Mouse (Mus musculus) adrenal gland, adult (tissue): ENCODE results near the gene Edaradd.

Experiments used
- DNase-seq, 2 experiments: peaks; one replicate each; pipeline ENCODE4 v3.0.0; 2022 to 2023; ENCODE audit warnings: low spot score in 1 of 2; ENCODE audit not compliant: inconsistent age in 2 of 2

Gene Edaradd

GRCm38 (mm10) chr13:12519955-12520584 lies at the start of gene Edaradd:
Gene Edaradd (minus strand): TSS chr13:12520438.
- DNase-seq = peak; percentile 57 to 84

- peak in 1 of 2 experiments; percentile 29 for DNase-seq
These were observed 49.5 kb upstream of the Edaradd start for GRCm38 (mm10) chr13:12569741-12570140.

GRCm38 (mm10) chr13:12568597-12569469 lies 48.6 kb upstream of the Edaradd start:
- DNase-seq = peak; percentile 15 to 49

DNA sequence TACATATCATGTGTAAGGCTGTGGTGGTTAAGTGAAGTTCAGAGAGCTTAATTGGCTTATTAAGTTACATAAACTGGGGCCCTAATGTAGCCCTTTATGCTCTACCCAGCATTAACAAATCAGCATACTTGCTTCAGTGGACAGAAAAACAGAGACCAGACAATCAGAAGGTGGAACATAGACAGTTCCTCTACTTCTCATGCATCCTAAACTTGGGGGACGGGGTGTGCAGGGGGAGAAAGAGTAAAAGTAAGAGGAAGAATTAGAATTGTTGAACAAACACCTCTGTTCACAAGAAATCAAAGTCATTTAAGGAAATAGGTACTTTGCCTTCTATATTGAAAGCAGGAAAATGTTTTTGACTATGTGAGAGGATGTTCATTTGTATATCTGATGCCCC lies 47.7 kb upstream of the Edaradd start:
- DNase-seq = no peak

GRCm38 (mm10) chr13:12565621-12566390 lies 45.6 kb upstream of the Edaradd start, which contains the start of gene Ero1lb:
Gene Ero1lb (plus strand): TSS chr13:12565874.
- peak; percentile 99 to 100 for DNase-seq

DNA sequence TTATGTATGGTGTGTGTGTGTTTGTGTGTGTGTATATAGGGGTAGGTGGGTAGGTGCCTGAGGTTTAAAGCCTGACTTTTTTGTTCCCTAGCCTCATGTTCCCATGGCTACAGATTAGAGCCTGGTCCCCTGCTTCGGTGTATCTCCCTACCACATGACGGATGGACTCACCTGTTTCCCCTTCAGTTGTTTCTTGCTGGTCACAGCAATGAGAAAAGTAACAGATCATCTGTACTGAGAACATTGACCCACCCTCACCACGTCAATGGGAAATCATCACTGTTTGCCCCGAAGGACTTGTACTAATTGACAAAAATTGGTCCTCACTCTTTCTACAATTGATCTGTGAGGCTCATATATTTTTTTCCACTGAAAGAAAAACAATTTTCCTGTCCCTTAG lies 42.0 kb upstream of the Edaradd start:
- DNase-seq = no peak

DNA sequence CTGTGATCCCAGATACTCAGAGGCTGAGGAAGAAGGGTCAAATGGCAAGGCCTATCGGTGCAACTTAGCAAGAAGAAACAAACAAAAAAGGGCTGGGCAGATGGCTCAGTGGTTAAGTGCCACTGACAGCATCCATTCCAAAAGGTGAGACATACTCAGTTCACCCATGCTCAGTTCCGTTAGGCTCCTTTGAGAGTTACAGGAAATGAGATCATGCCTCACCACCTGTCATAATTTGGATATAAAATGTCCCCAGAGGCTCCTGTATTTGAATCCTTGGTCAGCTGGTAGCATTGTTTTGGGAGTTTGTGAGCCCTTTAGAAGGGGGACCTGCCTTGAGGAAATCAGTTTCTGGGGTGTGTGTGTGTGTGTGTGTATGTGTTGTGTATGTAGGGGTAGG lies 41.5 kb upstream of the Edaradd start:
- DNase-seq = no peak

DNA sequence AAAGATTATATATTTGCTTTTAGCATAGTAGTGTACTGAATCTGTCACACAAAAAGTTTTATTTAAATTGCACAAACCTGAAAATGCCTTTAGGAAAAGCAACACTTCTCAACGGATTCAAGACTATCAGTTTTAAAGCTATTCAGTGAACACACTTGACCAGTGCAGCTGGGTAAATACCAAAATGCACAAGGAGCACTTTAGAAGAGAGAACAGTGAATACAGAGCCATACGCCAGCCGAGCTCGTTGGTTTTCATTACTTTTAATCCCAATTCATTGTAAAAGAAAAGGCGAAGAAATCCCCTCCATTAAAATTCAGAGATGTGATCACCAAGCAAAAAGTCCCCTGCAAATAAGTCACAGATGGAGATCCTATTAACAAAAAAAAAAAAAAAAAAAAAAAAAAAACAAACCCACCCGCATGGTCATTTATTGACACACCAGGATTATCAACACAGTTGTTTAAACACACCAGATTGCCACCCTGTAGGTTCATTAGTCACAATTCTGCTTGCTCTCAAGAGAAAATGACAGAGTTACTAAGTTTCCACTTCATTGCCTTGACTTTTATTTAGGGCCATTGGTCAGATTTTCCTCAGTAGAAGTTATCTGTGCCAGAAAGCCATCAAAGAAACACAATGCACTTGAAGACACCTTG lies 39.4 kb upstream of the Edaradd start:
- no peak for DNase-seq

DNA sequence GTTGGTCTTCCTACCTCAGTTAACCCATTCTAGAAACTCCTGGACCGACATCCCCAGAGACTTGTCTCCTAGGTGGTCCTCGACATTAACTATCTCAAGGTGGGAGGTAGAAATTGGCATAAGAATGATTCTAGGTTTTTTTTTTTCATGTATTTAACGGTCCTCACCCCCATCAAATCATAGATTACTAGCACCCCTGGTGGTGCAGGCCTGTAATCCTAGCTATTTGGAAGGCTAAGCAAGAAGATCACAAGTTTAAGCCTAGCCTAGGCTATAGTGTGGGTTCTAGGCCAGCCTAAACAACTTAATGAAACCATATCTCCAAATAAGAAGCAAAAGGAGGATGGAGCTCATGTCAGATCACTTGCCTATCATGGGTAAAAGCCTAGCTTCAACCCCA lies 38.8 kb upstream of the Edaradd start:
- no peak for DNase-seq

- DNase-seq = no peak
These were observed 34.0 kb upstream of the Edaradd start for GRCm38 (mm10) chr13:12554211-12554610.

DNA sequence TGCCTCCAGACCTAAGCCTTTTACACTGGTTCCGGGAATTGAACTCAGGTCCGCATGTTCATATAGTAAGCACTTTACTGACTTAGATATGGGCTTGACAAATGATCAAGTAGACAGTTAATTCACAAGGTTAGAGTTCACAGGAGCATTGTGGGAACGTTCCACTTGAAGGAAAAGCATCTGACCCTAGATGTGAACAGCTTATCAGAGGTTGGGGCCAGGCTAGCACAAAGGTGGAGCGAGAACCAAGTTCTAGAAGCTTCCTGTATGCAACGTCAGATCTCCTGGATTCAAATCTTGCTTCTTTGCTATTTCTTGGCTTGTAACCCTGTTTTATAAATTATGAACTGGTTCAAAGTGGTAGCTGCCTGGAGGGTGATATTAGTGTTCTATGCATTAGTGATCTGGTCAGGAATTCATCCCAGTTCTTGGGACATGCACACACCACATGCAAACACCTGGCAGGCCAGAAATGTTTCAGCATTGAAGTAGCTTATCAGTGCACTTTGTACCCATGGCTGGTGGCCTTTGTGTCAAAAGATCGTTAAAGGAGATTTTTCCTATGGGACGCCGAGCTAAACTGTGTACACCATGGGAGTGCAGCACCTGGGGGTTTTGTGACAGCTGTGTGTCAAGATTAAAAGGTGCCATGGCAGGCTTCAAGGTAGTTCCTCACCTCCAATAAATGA lies 23.8 kb upstream of the Edaradd start:
- DNase-seq = no peak

- no peak for DNase-seq
These were observed 23.0 kb upstream of the Edaradd start for GRCm38 (mm10) chr13:12543246-12543645.

DNA sequence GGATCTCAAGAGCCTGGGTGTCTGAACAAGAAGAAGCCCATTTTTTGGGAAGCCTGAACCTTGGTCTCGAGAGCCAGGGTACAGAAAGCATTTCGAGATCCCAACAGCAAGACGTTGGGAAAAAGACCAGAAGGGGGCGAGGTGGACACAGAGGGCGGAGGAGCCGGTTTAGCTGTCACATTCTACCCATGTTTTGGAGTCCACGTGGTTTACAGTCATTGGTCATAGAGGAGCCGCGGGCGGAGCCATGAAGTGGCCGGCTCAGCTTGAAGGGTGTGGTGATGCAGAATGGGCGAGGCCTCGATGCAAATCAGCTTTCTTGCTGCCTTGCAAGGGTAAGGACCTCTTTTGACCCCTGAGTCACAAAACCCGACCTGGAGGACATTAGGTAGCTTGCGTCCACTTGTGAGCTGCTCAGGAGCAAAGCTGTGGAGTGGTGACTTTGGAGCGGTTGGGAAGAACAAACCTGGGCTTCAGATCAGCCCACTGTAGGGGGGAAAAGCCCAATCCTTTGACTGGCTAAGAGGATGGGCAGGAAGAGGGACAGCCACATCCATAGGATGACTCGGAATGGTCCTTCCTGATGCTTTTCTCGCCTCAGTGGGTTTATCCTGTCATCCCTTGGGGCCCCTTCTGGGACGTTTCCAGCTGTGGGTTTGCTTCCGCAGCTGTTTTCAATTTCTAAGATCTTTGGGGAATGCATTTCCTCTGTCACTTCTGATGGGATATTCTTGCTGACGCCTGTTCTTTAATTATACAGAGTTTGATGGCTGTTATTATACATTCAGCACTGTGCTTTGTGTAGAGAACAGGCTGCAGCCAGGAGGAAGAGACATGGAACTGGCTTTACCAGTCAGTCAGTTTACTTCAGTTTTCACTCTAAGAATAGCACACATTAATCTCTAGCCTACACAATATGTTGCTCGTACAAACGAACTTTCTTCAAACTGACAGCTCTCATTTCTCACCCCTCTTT lies 22.1 kb upstream of the Edaradd start:
- peak; percentile 80 to 90 for DNase-seq

DNA sequence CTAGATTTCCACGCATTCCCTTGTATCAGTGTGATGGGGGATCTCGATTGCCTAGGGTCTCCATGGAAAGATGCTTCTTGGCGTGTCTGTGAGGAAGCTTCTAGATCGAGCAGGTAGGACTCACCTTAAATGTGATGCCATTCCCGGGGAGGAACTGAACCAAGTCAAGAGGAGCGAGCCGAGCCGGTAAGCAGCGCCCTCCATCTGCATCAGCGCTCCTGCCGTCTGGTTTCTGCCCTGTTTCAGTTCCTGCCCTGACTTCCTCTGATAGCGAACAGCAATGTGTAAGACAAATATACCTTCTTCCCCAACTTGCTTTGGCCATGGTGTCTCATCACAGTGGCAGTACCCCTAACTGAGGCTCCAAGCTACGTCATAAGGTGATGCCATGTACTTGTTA lies 19.9 kb upstream of the Edaradd start:
- no peak for DNase-seq

DNA sequence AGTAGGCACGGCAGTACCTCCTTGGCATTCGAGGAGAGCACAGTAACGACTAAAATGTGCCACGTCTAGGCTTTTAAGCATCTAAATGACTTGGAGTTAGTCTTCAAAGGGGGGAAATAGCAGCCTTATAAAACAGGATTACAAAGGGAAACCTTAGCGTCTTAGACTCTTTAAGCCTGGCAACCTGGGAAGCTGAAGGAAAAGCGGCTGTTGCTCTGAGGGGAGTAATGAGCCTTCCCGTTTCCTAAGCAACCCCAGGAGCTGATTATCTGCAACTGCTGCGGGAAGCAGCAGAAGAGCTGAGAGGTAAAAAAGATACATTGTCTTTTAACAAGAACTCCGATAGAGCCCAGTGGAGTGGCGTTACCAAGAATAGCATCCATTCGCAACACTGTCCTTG lies 19.5 kb upstream of the Edaradd start:
- DNase-seq = no peak

- DNase-seq = peak; percentile 51 to 83
These were observed 17.7 kb upstream of the Edaradd start for GRCm38 (mm10) chr13:12537971-12538370.

GRCm38 (mm10) chr13:12534628-12535027 lies 14.4 kb upstream of the Edaradd start:
- no peak for DNase-seq

DNA sequence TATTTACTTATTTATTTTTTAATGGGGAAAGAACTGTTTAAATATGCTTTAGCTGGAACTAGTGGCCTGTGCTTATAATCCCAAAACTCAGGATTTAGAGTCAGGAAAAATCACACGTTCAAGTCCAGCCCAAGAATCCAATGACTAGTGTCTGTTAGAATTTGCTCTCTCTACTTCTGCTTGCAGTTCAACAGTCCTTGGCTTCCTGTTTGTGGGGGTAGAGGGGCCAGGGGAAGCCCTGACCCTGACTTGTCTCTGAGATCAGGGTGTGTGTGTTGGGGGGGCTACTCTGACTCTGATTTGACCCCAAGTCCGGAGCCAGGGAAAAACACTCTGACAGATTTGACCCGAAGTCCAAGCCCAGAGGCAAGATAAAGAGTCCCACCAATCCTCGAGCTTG lies 5.4 kb upstream of the Edaradd start:
- DNase-seq = no peak

DNA sequence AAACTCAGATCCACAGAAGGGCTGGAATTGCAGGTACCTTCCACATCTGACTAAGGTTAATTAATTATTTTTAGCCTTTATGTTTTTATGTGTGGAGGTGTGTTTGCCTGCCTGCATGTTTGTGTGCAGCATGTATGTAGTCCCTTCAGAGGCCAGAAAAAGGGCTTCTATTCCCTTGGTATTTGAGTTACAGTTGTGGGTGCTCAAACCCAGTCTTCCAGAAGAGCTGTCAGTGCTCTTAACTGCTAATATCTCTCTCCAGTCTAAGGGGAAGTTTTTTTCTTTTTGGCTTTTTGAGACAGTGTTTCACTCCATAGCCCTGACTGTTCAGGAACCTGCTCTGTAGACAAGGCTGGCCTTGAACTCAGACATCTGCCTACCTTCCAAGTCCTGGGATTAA lies 2.1 kb upstream of the Edaradd start:
- DNase-seq = no peak
